Mouse (Mus musculus) hindbrain, embryonic 11.5 days (tissue): Measurements from ENCODE around the gene Msh4. TPM values are rescaled to one million over a fixed set of nuclear protein-coding genes. Genes with fewer than 3 reads are reported as not detected.

Source experiments
- ATAC-seq: fragments of 200-750 bp; cut with Nextera tagmentation; 2 replicates; pipeline ENCODE4 v1.8.0; 2017; ENCODE audit warnings: mild to moderate bottlenecking, moderate TSS enrichment, moderate library complexity; ENCODE audit not compliant: low FRiP score
- DNase-seq: peaks from one replicate; pipeline ENCODE4 v3.0.0-alpha.2; 2015; ENCODE audit warnings: low spot score
- H3K27ac ChIP-seq: fragments of 300-500 bp; sonication (generic); 2 replicates; pipeline ENCODE4 v1.5.1; 2014; ENCODE audit warnings: mild to moderate bottlenecking, low read depth, low read length
- H3K27me3 ChIP-seq: fragments of 300-500 bp; sonication (generic); 2 replicates; pipeline ENCODE4 v1.6.1; 2014; ENCODE audit warnings: mild to moderate bottlenecking, low read length, moderate library complexity, mixed read lengths; ENCODE audit not compliant: control insufficient read depth, insufficient read depth
- H3K36me3 ChIP-seq: fragments of 300-500 bp; sonication (generic); 2 replicates; pipeline ENCODE4 v1.6.1; 2014; ENCODE audit warnings: mild to moderate bottlenecking, low read length, moderate library complexity, mixed read lengths; ENCODE audit not compliant: control insufficient read depth, insufficient read depth
- H3K4me1 ChIP-seq: fragments of 300-500 bp; sonication (generic); replicated peaks from 2 replicates; pipeline ENCODE4 v1.6.1; 2014; ENCODE audit warnings: low read length, mixed read lengths; ENCODE audit not compliant: control insufficient read depth, insufficient read depth
- H3K4me2 ChIP-seq: fragments of 300-500 bp; sonication (generic); replicated peaks from 2 replicates; pipeline ENCODE4 v1.6.1; 2014; ENCODE audit warnings: mild to moderate bottlenecking, low read depth, low read length
- H3K4me3 ChIP-seq: fragments of 300-500 bp; sonication (generic); 2 replicates; pipeline ENCODE4 v1.5.1; 2014; ENCODE audit warnings: low read depth, low read length
- H3K9ac ChIP-seq: fragments of 300-500 bp; sonication (generic); 2 replicates; pipeline ENCODE4 v1.6.1; 2014; ENCODE audit warnings: low read depth, low read length
- H3K9me3 ChIP-seq: fragments of 300-500 bp; sonication (generic); 2 replicates; pipeline ENCODE4 v1.6.1; 2016; ENCODE audit warnings: low read length; ENCODE audit not compliant: control insufficient read depth
- whole genome bisulfite sequencing: fragments of 180-500 bp; shearing (Covaris S2); extraction: QIAGEN DNeasy Blood & Tissue Kit; methylation state at CpG from one replicate; pipeline ENCODE4 v1.1.7; 2014; 5-methylcytosine and 5-hydroxymethylcytosine counted together
- polyA plus RNA-seq: library from polyadenylated mRNA; unstranded; fragments of >200 nt; fragmentation: Nextera tagmentation; extraction: Ambion mirVana; gene quantifications from 2 replicates; pipeline ENCODE4 v1.2.1, GENCODE M21; 2014

Msh4 gene
- polyA plus RNA-seq, 1 experiment from 2014 or later, result 0.05 TPM

DNA sequence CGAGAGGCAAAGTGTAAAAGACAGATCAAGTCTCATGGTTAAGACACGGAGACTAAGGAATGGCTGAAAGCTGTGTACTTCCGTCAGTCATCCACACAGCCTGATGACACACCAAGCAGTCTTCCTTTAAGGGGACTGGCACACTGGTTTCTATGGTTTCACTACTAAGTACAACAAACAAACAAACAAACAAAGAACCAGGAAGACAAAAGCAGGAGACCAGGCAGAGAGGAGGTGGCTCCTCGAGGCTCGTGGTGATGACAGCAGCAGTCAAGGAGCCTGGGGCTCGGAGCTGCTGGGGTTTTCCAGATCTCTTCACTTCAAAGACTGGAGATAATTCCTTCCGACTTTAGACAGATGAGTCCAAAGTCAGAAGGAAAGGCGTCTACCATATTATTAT lies 34.1 kb upstream of the Msh4 start:
- H3K9me3 ChIP-seq, result no peaks in the 10 kb centered on the region
- H3K4me1 ChIP-seq, result no peaks in the 10 kb centered on the region
- WGBS, result 80% methylated on average over 8 of the region's 8 CpGs
- H3K36me3 ChIP-seq, result no peaks in the 10 kb centered on the region
- DNase-seq (no peak), ATAC-seq (no peak)
- no peak overlapping the region for H3K27ac ChIP-seq
- no peaks in the 10 kb centered on the region for H3K27me3 ChIP-seq
- H3K4me2 ChIP-seq, result no peak overlapping the region
- H3K4me3 ChIP-seq, result no peak overlapping the region
- H3K9ac ChIP-seq, result no peak overlapping the region

- Histone ChIP-seq H3K36me3 (no peaks in the 10 kb centered on the region), H3K27me3 (no peaks in the 10 kb centered on the region), H3K9ac (no peak overlapping the region), H3K9me3 (no peaks in the 10 kb centered on the region), H3K4me1 (no peaks in the 10 kb centered on the region), H3K27ac (no peak overlapping the region), H3K4me2 (no peak overlapping the region), H3K4me3 (no peak overlapping the region)
- ATAC-seq, result no peak
- DNase-seq, result no peak
- WGBS, result 94% methylated on average over 17 of the region's 17 CpGs
These were observed 31.3 kb upstream of the Msh4 start for GRCm38 (mm10) chr3:153937116-153937810.

DNA sequence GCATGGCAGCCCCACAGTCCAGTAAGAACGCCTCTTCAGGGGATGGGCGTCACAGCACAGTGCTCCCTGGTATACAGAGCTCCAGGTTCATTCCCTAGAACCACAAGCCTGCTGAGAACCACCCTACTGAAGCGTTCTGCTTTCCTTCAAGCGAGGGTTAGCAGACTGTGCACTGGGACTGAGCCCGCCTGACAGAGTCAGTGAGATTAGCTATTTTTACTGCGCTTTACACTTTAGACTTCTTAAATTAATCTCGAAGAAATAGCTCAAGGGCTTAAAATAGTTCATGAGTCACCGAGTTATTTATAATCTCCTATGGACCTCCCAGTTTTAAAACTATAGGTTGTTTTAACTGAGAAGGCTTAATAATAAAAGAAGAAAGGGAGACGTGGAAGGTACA lies 29.9 kb upstream of the Msh4 start:
- no peak overlapping the region for H3K27ac ChIP-seq
- H3K9me3 ChIP-seq, result no peaks in the 10 kb centered on the region
- no peaks in the 10 kb centered on the region for H3K27me3 ChIP-seq
- DNase-seq (no peak), ATAC-seq (no peak)
- 93% methylated on average over 9 of the region's 9 CpGs for WGBS
- H3K4me2 ChIP-seq, result no peak overlapping the region
- H3K9ac ChIP-seq, result no peak overlapping the region
- no peak overlapping the region for H3K4me3 ChIP-seq
- no peaks in the 10 kb centered on the region for H3K4me1 ChIP-seq
- H3K36me3 ChIP-seq, result no peaks in the 10 kb centered on the region

- H3K27ac ChIP-seq, result no peak overlapping the region
- ATAC-seq, result no peak
- H3K9me3 ChIP-seq, result no peaks in the 10 kb centered on the region
- no peaks in the 10 kb centered on the region for H3K36me3 ChIP-seq
- WGBS, result 95% methylated on average over 5 of the region's 5 CpGs
- no peak for DNase-seq
- no peaks in the 10 kb centered on the region for H3K27me3 ChIP-seq
- no peak overlapping the region for H3K4me2 ChIP-seq
- H3K4me1 ChIP-seq, result no peaks in the 10 kb centered on the region
- H3K4me3 ChIP-seq, result no peak overlapping the region
- H3K9ac ChIP-seq, result no peak overlapping the region
These were observed 26.5 kb upstream of the Msh4 start for GRCm38 (mm10) chr3:153932461-153932860.

DNA sequence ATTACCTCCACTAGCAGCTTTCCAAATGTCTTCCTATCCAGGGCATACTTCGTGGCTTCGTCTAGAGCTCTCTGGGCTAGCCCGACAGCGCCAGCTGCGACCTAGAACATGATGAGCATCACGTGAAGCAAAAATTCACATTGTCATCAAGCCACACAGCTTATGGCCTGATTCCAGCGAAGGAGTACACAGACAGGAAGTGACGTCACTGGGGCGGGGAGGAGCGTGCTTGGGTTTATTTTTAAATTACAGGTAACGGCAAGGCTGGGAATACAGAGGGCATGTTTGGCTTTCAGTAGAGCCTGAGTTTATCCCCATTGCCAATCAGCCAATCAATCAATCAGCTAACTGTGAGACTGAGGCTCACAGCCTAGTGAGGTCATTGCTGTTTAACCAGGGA lies 23.6 kb upstream of the Msh4 start:
- H3K27me3 ChIP-seq, result no peaks in the 10 kb centered on the region
- no peak overlapping the region for H3K27ac ChIP-seq
- WGBS, result 94% methylated on average over 11 of the region's 11 CpGs
- no peak overlapping the region for H3K9ac ChIP-seq
- DNase-seq (no peak), ATAC-seq (no peak)
- no peaks in the 10 kb centered on the region for H3K4me1 ChIP-seq
- no peak overlapping the region for H3K4me3 ChIP-seq
- no peaks in the 10 kb centered on the region for H3K9me3 ChIP-seq
- H3K36me3 ChIP-seq, result no peaks in the 10 kb centered on the region
- H3K4me2 ChIP-seq, result no peak overlapping the region

DNA sequence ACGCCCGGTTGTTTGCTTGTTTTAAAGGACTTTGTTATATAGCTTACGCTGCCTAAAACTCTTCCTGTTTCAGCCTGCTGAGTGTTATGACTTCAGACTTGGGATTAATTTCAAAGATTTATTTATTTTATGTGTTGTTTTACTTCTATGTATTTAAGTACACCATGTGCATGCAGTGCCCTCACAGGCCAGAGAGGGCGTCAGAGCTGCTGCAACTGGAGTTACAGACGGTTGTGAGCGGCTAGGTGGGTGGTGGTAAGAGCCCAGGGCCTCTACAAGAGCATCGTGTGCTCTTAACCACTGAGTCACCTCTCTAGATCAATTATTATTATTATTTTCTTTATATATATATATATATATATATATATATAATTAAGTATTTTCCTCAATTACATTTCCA lies 20.4 kb upstream of the Msh4 start:
- H3K27me3 ChIP-seq, result no peaks in the 10 kb centered on the region
- no peaks in the 10 kb centered on the region for H3K9me3 ChIP-seq
- 93% methylated on average over 7 of the region's 7 CpGs for WGBS
- no peak overlapping the region for H3K27ac ChIP-seq
- H3K4me1 ChIP-seq, result no peaks in the 10 kb centered on the region
- no peak overlapping the region for H3K4me2 ChIP-seq
- H3K36me3 ChIP-seq, result no peaks in the 10 kb centered on the region
- ATAC-seq (no peak), DNase-seq (no peak)
- H3K4me3 ChIP-seq, result no peak overlapping the region
- no peak overlapping the region for H3K9ac ChIP-seq

GRCm38 (mm10) chr3:153921147-153921910 lies 15.4 kb upstream of the Msh4 start:
- H3K4me1 ChIP-seq, result no peaks in the 10 kb centered on the region
- no peak overlapping the region for H3K27ac ChIP-seq
- H3K4me2 ChIP-seq, result no peak overlapping the region
- H3K4me3 ChIP-seq, result no peak overlapping the region
- no peaks in the 10 kb centered on the region for H3K27me3 ChIP-seq
- DNase-seq (no peak), ATAC-seq (no peak)
- no peak overlapping the region for H3K9ac ChIP-seq
- WGBS, result 98% methylated on average over 10 of the region's 10 CpGs
- no peaks in the 10 kb centered on the region for H3K9me3 ChIP-seq
- H3K36me3 ChIP-seq, result no peaks in the 10 kb centered on the region

- DNase-seq, result no peak
- 4% methylated on average over 1 of the region's 1 CpGs for WGBS
- H3K9me3 ChIP-seq, result no peaks in the 10 kb centered on the region
- ATAC-seq, result no peak
- H3K9ac ChIP-seq, result no peak overlapping the region
- no peaks in the 10 kb centered on the region for H3K27me3 ChIP-seq
- H3K27ac ChIP-seq, result no peak overlapping the region
- H3K4me1 ChIP-seq, result no peaks in the 10 kb centered on the region
- no peak overlapping the region for H3K4me2 ChIP-seq
- H3K36me3 ChIP-seq, result no peaks in the 10 kb centered on the region
- H3K4me3 ChIP-seq, result no peak overlapping the region
These were observed 11.3 kb upstream of the Msh4 start for GRCm38 (mm10) chr3:153917200-153917599.
